Mouse (Mus musculus) heart, embryonic 16.5 days (tissue): ENCODE results near the gene Scnn1a. TPM values are rescaled to one million over a fixed set of nuclear protein-coding genes. Genes with fewer than 3 reads are reported as not detected.
"Not testable (repeated sequence)": the region's sequence is repeated elsewhere in the genome, so short reads cannot be mapped to it uniquely, and the experiment has no call there.

Source experiments
- ATAC-seq: fragments of 200-750 bp; cut with Nextera tagmentation; replicated peaks from 2 replicates; pipeline ENCODE4 v1.8.0; 2017; ENCODE audit warnings: moderate number of reproducible peaks; ENCODE audit not compliant: insufficient read depth, low FRiP score; ENCODE audit errors: extremely low read depth
- H3K27ac ChIP-seq: fragments of 300-500 bp; sonication (generic); 2 replicates; pipeline ENCODE4 v1.5.1; 2014; ENCODE audit warnings: mild to moderate bottlenecking, low read length, control low read depth, moderate library complexity
- H3K27me3 ChIP-seq: fragments of 300-500 bp; sonication (generic); 2 replicates; pipeline ENCODE4 v1.6.1; 2014; ENCODE audit warnings: low read length, mixed read lengths; ENCODE audit not compliant: control insufficient read depth, insufficient read depth
- H3K36me3 ChIP-seq: fragments of 300-500 bp; sonication (generic); 2 replicates; pipeline ENCODE4 v1.6.1; 2014; ENCODE audit not compliant: control insufficient read depth, insufficient read depth
- H3K4me1 ChIP-seq: fragments of 300-500 bp; sonication (generic); 2 replicates; pipeline ENCODE4 v1.6.1; 2014; ENCODE audit warnings: low read length, mixed read lengths; ENCODE audit not compliant: control insufficient read depth, insufficient read depth
- H3K4me2 ChIP-seq: fragments of 300-500 bp; sonication (generic); 2 replicates; pipeline ENCODE4 v1.6.1; 2014; ENCODE audit warnings: low read depth, mild to moderate bottlenecking, control low read depth, low read length
- H3K4me3 ChIP-seq: fragments of 300-500 bp; sonication (generic); 2 replicates; pipeline ENCODE4 v1.5.1; 2014; ENCODE audit warnings: mild to moderate bottlenecking, control low read depth, low read length
- H3K9ac ChIP-seq: fragments of 300-500 bp; sonication (generic); 2 replicates; pipeline ENCODE4 v1.6.1; 2014; ENCODE audit warnings: low read length, control low read depth
- H3K9me3 ChIP-seq: fragments of 300-500 bp; sonication (generic); replicated peaks from 2 replicates; pipeline ENCODE4 v1.6.1; 2016; ENCODE audit warnings: low read length; ENCODE audit not compliant: control insufficient read depth
- WGBS: fragments of 180-500 bp; shearing (Covaris S2); extraction: QIAGEN DNeasy Blood & Tissue Kit; methylation state at CpG from one replicate; pipeline ENCODE4 v1.1.7; 2014; 5-methylcytosine and 5-hydroxymethylcytosine counted together
- polyA plus RNA-seq: library from polyadenylated mRNA; unstranded; fragments of >200 nt; fragmentation: Nextera tagmentation; extraction: Ambion mirVana; gene quantifications from 2 replicates; pipeline ENCODE4 v1.2.1, GENCODE M21; 2015

Scnn1a gene
- polyA plus RNA-seq, 1 experiment from 2014 or later, result 2.6 TPM

GRCm38 (mm10) chr6:125303242-125303641 is 17.2 kb upstream of the Scnn1a start:
- no peak overlapping the region for H3K27ac ChIP-seq
- 83% methylated on average over 4 of the region's 4 CpGs for WGBS
- no peak for ATAC-seq
- H3K4me2 ChIP-seq, result no peak overlapping the region
- H3K4me1 ChIP-seq, result no peaks in the 10 kb centered on the region
- H3K9me3 ChIP-seq, result no peaks in the 10 kb centered on the region
- peaks cover 19% of the 10 kb centered on the region for H3K36me3 ChIP-seq
- no peaks in the 10 kb centered on the region for H3K27me3 ChIP-seq
- H3K4me3 ChIP-seq, result no peak overlapping the region
- no peak overlapping the region for H3K9ac ChIP-seq

- H3K4me1 ChIP-seq, H3K4me2 ChIP-seq, H3K9ac ChIP-seq, H3K27me3 ChIP-seq, ATAC-seq, H3K4me3 ChIP-seq, H3K27ac ChIP-seq, H3K9me3 ChIP-seq: not testable (repeated sequence)
- H3K36me3 ChIP-seq, result peaks cover 24% of the 10 kb centered on the region
- WGBS, result 85% methylated on average over 7 of the region's 7 CpGs
Measured at GRCm38 (mm10) chr6:125304408-125304807, 16.1 kb upstream of the Scnn1a start.

- H3K9ac ChIP-seq, result no peak overlapping the region
- 82% methylated on average over 6 of the region's 6 CpGs for WGBS
- no peak overlapping the region for H3K27ac ChIP-seq
- 0 out of 2 replicates have a peak, but pooled peaks cover 2% of the 10 kb centered on the region for H3K4me1 ChIP-seq
- H3K4me3 ChIP-seq, result no peak overlapping the region
- H3K9me3 ChIP-seq, result no peaks in the 10 kb centered on the region
- peaks cover 29% of the 10 kb centered on the region for H3K36me3 ChIP-seq
- no peaks in the 10 kb centered on the region for H3K27me3 ChIP-seq
- no peak overlapping the region for H3K4me2 ChIP-seq
- no peak for ATAC-seq
Measured at GRCm38 (mm10) chr6:125305465-125305864, 15.0 kb upstream of the Scnn1a start.

GRCm38 (mm10) chr6:125307091-125307490 is 13.4 kb upstream of the Scnn1a start:
- Histone ChIP-seq H3K4me1 (peaks cover 9% of the 10 kb centered on the region), H3K4me2 (no peak overlapping the region), H3K9ac (no peak overlapping the region), H3K9me3 (no peaks in the 10 kb centered on the region), H3K4me3 (no peak overlapping the region), H3K36me3 (peaks cover 35% of the 10 kb centered on the region), H3K27me3 (no peaks in the 10 kb centered on the region), H3K27ac (no peak overlapping the region)
- ATAC-seq, result 0 out of 2 replicates have a peak, but pooled peaks have one; percentile 15
- WGBS, result 89% methylated on average over 5 of the region's 5 CpGs

GRCm38 (mm10) chr6:125308921-125309320 is 11.5 kb upstream of the Scnn1a start:
- Histone ChIP-seq H3K4me2 (no peak overlapping the region), H3K4me3 (no peak overlapping the region), H3K9me3 (no peaks in the 10 kb centered on the region), H3K4me1 (peaks cover 17% of the 10 kb centered on the region), H3K27me3 (no peaks in the 10 kb centered on the region), H3K36me3 (peaks cover 36% of the 10 kb centered on the region), H3K9ac (no peak overlapping the region), H3K27ac (no peak overlapping the region)
- WGBS, result 33% methylated on average over 13 of the region's 13 CpGs
- no peak for ATAC-seq

- no peak overlapping the region for H3K9ac ChIP-seq
- no peak for ATAC-seq
- no peaks in the 10 kb centered on the region for H3K9me3 ChIP-seq
- H3K27ac ChIP-seq, result no peak overlapping the region
- H3K4me1 ChIP-seq, result peaks cover 22% of the 10 kb centered on the region
- H3K4me2 ChIP-seq, result no peak overlapping the region
- H3K36me3 ChIP-seq, result peaks cover 36% of the 10 kb centered on the region
- 53% methylated on average over 5 of the region's 5 CpGs for WGBS
- H3K4me3 ChIP-seq, result no peak overlapping the region
- H3K27me3 ChIP-seq, result no peaks in the 10 kb centered on the region
Measured at GRCm38 (mm10) chr6:125309406-125309805, 11.1 kb upstream of the Scnn1a start.

GRCm38 (mm10) chr6:125312171-125312570 is 8.3 kb upstream of the Scnn1a start:
- H3K4me3 ChIP-seq, result peak overlapping the region; percentile 70
- ATAC-seq, result no peak
- no peaks in the 10 kb centered on the region for H3K9me3 ChIP-seq
- peaks cover 25% of the 10 kb centered on the region for H3K4me1 ChIP-seq
- H3K36me3 ChIP-seq, result peaks cover 24% of the 10 kb centered on the region
- peak overlapping the region; percentile 80 for H3K4me2 ChIP-seq
- no peaks in the 10 kb centered on the region for H3K27me3 ChIP-seq
- H3K9ac ChIP-seq, result peak overlapping the region; percentile 95
- 74% methylated on average over 9 of the region's 9 CpGs for WGBS
- no peak overlapping the region for H3K27ac ChIP-seq

- peaks cover 22% of the 10 kb centered on the region for H3K36me3 ChIP-seq
- no peaks in the 10 kb centered on the region for H3K27me3 ChIP-seq
- 49% methylated on average over 22 of the region's 22 CpGs for whole genome bisulfite sequencing
- peaks cover 28% of the 10 kb centered on the region for H3K4me1 ChIP-seq
- peak overlapping the region; percentile 84 for H3K27ac ChIP-seq
- peak overlapping the region; percentile 70 for H3K4me3 ChIP-seq
- peak overlapping the region; percentile 95 for H3K9ac ChIP-seq
- H3K9me3 ChIP-seq, result no peaks in the 10 kb centered on the region
- peak overlapping the region; percentile 80 for H3K4me2 ChIP-seq
- no peak for ATAC-seq
Measured at GRCm38 (mm10) chr6:125312581-125313355, 7.7 kb upstream of the Scnn1a start.

- Histone ChIP-seq H3K36me3 (peaks cover 15% of the 10 kb centered on the region), H3K4me1 (peaks cover 28% of the 10 kb centered on the region), H3K27me3 (no peaks in the 10 kb centered on the region), H3K4me3 (peak within 1 kb of the TSS; percentile 70), H3K9me3 (no peaks in the 10 kb centered on the region), H3K9ac (peak within 1 kb of the TSS; percentile 95), H3K27ac (peak within 1 kb of the TSS; percentile 84), H3K4me2 (peak within 1 kb of the TSS; percentile 80)
- WGBS, result 2% methylated on average over 43 of the region's 46 CpGs
- ATAC-seq, result peak; percentile 93
Measured at GRCm38 (mm10) chr6:125313546-125314230, 6.8 kb upstream of the Scnn1a start, which contains the start of gene Ltbr. TSS of gene Ltbr (minus strand) at chr6:125313885.
